ENCODE assay signal across 7 mouse cellular contexts in the genomic region with DNA sequence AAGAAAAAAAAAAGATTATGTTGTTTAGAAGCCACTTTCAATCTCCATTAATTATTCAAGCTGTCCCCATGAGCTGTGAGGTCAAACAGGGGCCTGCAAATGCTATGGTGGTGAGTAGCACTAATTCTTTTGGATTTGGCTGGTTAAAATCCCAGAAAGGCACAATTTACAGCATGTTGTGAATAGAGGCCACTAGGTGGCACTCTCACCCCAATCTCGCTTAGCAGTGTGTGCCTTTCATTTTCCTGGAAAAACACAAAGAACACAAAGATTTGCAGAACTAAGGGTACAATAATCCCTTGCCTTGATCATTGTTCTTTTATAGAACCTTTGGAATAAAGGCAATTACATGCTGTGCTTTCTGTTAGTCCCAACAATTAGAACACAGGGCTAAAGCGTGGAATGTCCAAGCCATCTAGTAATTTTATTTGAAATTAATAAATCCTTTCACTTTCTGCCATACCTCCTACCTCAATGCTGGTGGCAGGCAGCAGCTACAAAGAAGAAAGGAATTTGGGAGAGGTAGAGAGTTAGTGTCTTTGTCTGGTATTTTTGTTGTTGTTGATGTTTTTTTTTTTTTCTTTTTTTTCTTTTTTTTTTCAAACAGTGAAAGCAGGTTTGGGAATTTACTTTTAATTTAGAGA.
A peak's percentile ranks its signal among the peaks of the same experiment; 100 is the strongest.
DNase-seq lines count a peak whose midpoint lies in the region; ATAC-seq and TF ChIP-seq lines count a peak whose summit lies in the region.

No protein-coding gene starts in this region.

- no peak overlapping the region for H3K4me3 ChIP-seq in kidney, postnatal 0 days (replicated peaks; ENCODE audit: low read depth, low read length)
- H3K4me3 ChIP-seq in lung, postnatal 0 days (ENCODE audit: low read depth, low read length) = no peak overlapping the region

- H3K9ac ChIP-seq in kidney, postnatal 0 days (ENCODE audit: low read depth, low read length) = no peak overlapping the region
- H3K9ac ChIP-seq in lung, postnatal 0 days (replicated peaks; ENCODE audit: low read depth) = no peak overlapping the region

- 36% methylated on average over 2 of the region's 2 CpGs for WGBS in kidney, postnatal 0 days
- 43% methylated on average over 2 of the region's 2 CpGs for WGBS in lung, postnatal 0 days

- no peaks in the 10 kb centered on the region for H3K9me3 ChIP-seq in kidney, postnatal 0 days (replicated peaks; ENCODE audit: low read length)
- H3K9me3 ChIP-seq in lung, postnatal 0 days (ENCODE audit: low read length) = no peaks in the 10 kb centered on the region

- TF ChIP-seq EP300 in lung, postnatal 0 days (IDR thresholded peaks at IDR 0.05) = no peak

- no peak overlapping the region for H3K27ac ChIP-seq in kidney, postnatal 0 days
- H3K27ac ChIP-seq in lung, postnatal 0 days (ENCODE audit: low read length) = no peak overlapping the region

- DNase-seq in thymus, postnatal 0 days (ENCODE audit: low spot score) = peak; percentile 26
- DNase-seq in thymus, postnatal 36 days = no peak
- DNase-seq in brain, embryonic 14.5 days (ENCODE audit: low read depth) = peak; percentile 93
- DNase-seq in fibroblast of lung, adult 2 months (ENCODE audit: low read depth) = peak; percentile 20
- peak; percentile 61 for DNase-seq in kidney, postnatal 0 days (ENCODE audit: low spot score)
- peak; percentile 55 for DNase-seq in lung, postnatal 0 days (ENCODE audit: low spot score)
- peak; percentile 75 to 77 for DNase-seq in right cerebral cortex, adult 2 months (ENCODE audit: low spot score in 2 of 2)

- peak; percentile 79; the same call in 1 of the 2 replicates for TF ChIP-seq CTCF in brain, embryonic 14.5 days (IDR thresholded peaks at IDR 0.05; ENCODE audit: borderline replicate concordance, extremely low read depth, insufficient read depth, insufficient read length)
- TF ChIP-seq CTCF in kidney, postnatal 0 days (IDR thresholded peaks at IDR 0.05; ENCODE audit: low read depth) = peak; percentile 85
- TF ChIP-seq CTCF in lung, postnatal 0 days (IDR thresholded peaks at IDR 0.05) = peak; percentile 80

- no peaks in the 10 kb centered on the region for H3K36me3 ChIP-seq in kidney, postnatal 0 days (ENCODE audit: insufficient read depth, low read length)
- no peaks in the 10 kb centered on the region for H3K36me3 ChIP-seq in lung, postnatal 0 days (ENCODE audit: insufficient read depth, low read length)

- no peaks in the 10 kb centered on the region for H3K27me3 ChIP-seq in kidney, postnatal 0 days (ENCODE audit: insufficient read depth, low read length)
- H3K27me3 ChIP-seq in lung, postnatal 0 days (replicated peaks; ENCODE audit: insufficient read depth, low read length) = no peaks in the 10 kb centered on the region

- ATAC-seq in kidney, postnatal 0 days (replicated peaks; ENCODE audit: low FRiP score, low read depth) = no peak
- ATAC-seq in lung, postnatal 0 days = no peak

- no peak for TF ChIP-seq POLR2A in brain, embryonic 14.5 days (IDR thresholded peaks at IDR 0.05; ENCODE audit: borderline replicate concordance, extremely low read depth, insufficient read depth, insufficient read length, poor library complexity, severe bottlenecking)

- H3K4me2 ChIP-seq in kidney, postnatal 0 days (ENCODE audit: low read length) = no peak overlapping the region
- H3K4me2 ChIP-seq in lung, postnatal 0 days (replicated peaks; ENCODE audit: low read depth, low read length) = no peak overlapping the region

- H3K4me1 ChIP-seq in kidney, postnatal 0 days (replicated peaks; ENCODE audit: insufficient read depth, low read length) = no peaks in the 10 kb centered on the region
- H3K4me1 ChIP-seq in lung, postnatal 0 days (ENCODE audit: insufficient read depth, low read depth, low read length) = no peaks in the 10 kb centered on the region

Comparison
In these comparisons a context has a peak if more than half of its experiments do, and no peak if none do; other contexts are left out.
1. DNase-seq: peak in thymus, postnatal 0 days (single experiment), brain, embryonic 14.5 days (single experiment), fibroblast of lung, adult 2 months (single experiment), kidney, postnatal 0 days (single experiment), lung, postnatal 0 days (single experiment) and right cerebral cortex, adult 2 months (2 of 2); none in thymus, postnatal 36 days (0 of 2).
2. Peak in every context shown above with its lines, with median percentiles within 50 percentile points of each other: CTCF ChIP-seq.